Comparison of ENCODE assay signal across 18 mouse cellular contexts in genomic region chr11:16669453-16670251, GRCm38 (mm10).
DNase-seq lines count a peak whose midpoint lies in the region; ATAC-seq and TF ChIP-seq lines count a peak whose summit lies in the region.
"Had no signal": no experiment of that assay in that cellular context is flagged by ENCODE, and none has a peak within 500 bp of the region (broad histone marks: within the 10 kb centered on the region; RNA-seq: fewer than 3 reads in every experiment).

No protein-coding gene starts in this region.

- no peaks in the 10 kb centered on the region for H3K36me3 ChIP-seq in lung, postnatal 0 days (ENCODE audit: insufficient read depth, low read length)
- H3K36me3 ChIP-seq in limb, embryonic 10.5 days = no peaks in the 10 kb centered on the region
- H3K36me3 ChIP-seq: hindbrain, embryonic 15.5 days; limb, embryonic 13.5 days; lung, embryonic 15.5 days; midbrain, embryonic 15.5 days had no signal

- no peak for TF ChIP-seq CTCF in lung, postnatal 0 days (IDR thresholded peaks at IDR 0.05)

- H3K4me1 ChIP-seq in lung, postnatal 0 days (ENCODE audit: insufficient read depth, low read depth, low read length) = no peaks in the 10 kb centered on the region
- H3K4me1 ChIP-seq in limb, embryonic 10.5 days = no peaks in the 10 kb centered on the region
- H3K4me1 ChIP-seq: hindbrain, embryonic 15.5 days; limb, embryonic 13.5 days; lung, embryonic 15.5 days; midbrain, embryonic 15.5 days had no signal

- H3K27ac ChIP-seq in lung, postnatal 0 days (ENCODE audit: low read length) = no peak overlapping the region
- H3K27ac ChIP-seq in limb, embryonic 10.5 days = no peak overlapping the region
- H3K27ac ChIP-seq: hindbrain, embryonic 15.5 days; limb, embryonic 13.5 days; lung, embryonic 15.5 days; midbrain, embryonic 15.5 days had no signal

- no peaks in the 10 kb centered on the region for H3K9me3 ChIP-seq in lung, postnatal 0 days (ENCODE audit: low read length)
- no peaks in the 10 kb centered on the region for H3K9me3 ChIP-seq in limb, embryonic 10.5 days (replicated peaks)
- H3K9me3 ChIP-seq: hindbrain, embryonic 15.5 days; limb, embryonic 13.5 days; lung, embryonic 15.5 days; midbrain, embryonic 15.5 days had no signal

- H3K27me3 ChIP-seq in lung, postnatal 0 days (replicated peaks; ENCODE audit: insufficient read depth, low read length) = no peaks in the 10 kb centered on the region
- H3K27me3 ChIP-seq in limb, embryonic 10.5 days (ENCODE audit: low read depth, poor library complexity, severe bottlenecking) = no peaks in the 10 kb centered on the region
- H3K27me3 ChIP-seq: hindbrain, embryonic 15.5 days; limb, embryonic 13.5 days; lung, embryonic 15.5 days; midbrain, embryonic 15.5 days; Patski had no signal

- DNase-seq in frontal cortex, postnatal 10 days (ENCODE audit: low spot score in 2 of 2) = peak; percentile 8 to 9
- DNase-seq in frontal cortex, postnatal 25 days (ENCODE audit: low spot score in 2 of 2) = no peak
- DNase-seq in lung, postnatal 0 days (ENCODE audit: low spot score) = peak; percentile 7
- DNase-seq in lung, postnatal 36 days = no peak
- peak; percentile 48 for DNase-seq in left cerebral cortex, postnatal 4 days
- no peak for DNase-seq in limb, embryonic 10.5 days (ENCODE audit: low spot score)
- DNase-seq in thymus, postnatal 0 days (ENCODE audit: low spot score) = no peak
- DNase-seq: adrenal gland, postnatal 10 days; gastrocnemius, postnatal 10 days; kidney, postnatal 10 days; thymus, postnatal 36 days had no signal

- WGBS in lung, postnatal 0 days = 77% methylated on average over 4 of the region's 4 CpGs
- 95% methylated on average over 4 of the region's 4 CpGs for WGBS in limb, embryonic 10.5 days

- TF ChIP-seq EP300 in lung, postnatal 0 days (IDR thresholded peaks at IDR 0.05) = no peak

- ATAC-seq in lung, postnatal 0 days = no peak
- peak; percentile 85 for ATAC-seq in granulocyte monocyte progenitor cell, adult 5-6 weeks (replicated peaks; ENCODE audit: poor library complexity, severe bottlenecking)
- ATAC-seq: CD4-positive, CD25-positive, alpha-beta regulatory T cell, adult 4 months; midbrain, embryonic 15.5 days; Patski had no signal

- no peak overlapping the region for H3K9ac ChIP-seq in lung, postnatal 0 days (replicated peaks; ENCODE audit: low read depth)
- H3K9ac ChIP-seq: hindbrain, embryonic 15.5 days; limb, embryonic 13.5 days; lung, embryonic 15.5 days; midbrain, embryonic 15.5 days had no signal

- intact Hi-C loops in left cerebral cortex, postnatal 4 days (cut with DNase I) = no loop called here

- H3K4me3 ChIP-seq in lung, postnatal 0 days (ENCODE audit: low read depth, low read length) = no peak overlapping the region
- no peak overlapping the region for H3K4me3 ChIP-seq in limb, embryonic 10.5 days
- H3K4me3 ChIP-seq: hindbrain, embryonic 15.5 days; limb, embryonic 13.5 days; lung, embryonic 15.5 days; midbrain, embryonic 15.5 days had no signal

- H3K4me2 ChIP-seq in lung, postnatal 0 days (replicated peaks; ENCODE audit: low read depth, low read length) = no peak overlapping the region
- H3K4me2 ChIP-seq: hindbrain, embryonic 15.5 days; limb, embryonic 13.5 days; lung, embryonic 15.5 days; midbrain, embryonic 15.5 days had no signal

Comparison
In these comparisons a context has a peak if more than half of its experiments do, and no peak if none do; other contexts are left out.
1. DNase-seq: peak in frontal cortex, postnatal 10 days (2 of 2), lung, postnatal 0 days (single experiment) and left cerebral cortex, postnatal 4 days (single experiment); none in frontal cortex, postnatal 25 days (0 of 2), lung, postnatal 36 days (single experiment), limb, embryonic 10.5 days (single experiment) and thymus, postnatal 0 days (single experiment).